Mouse (Mus musculus) brain, embryonic 14.5 days (tissue): Measurements from ENCODE around the gene Sdccag8.

Experiments
- CTCF ChIP-seq: fragments of 200-500 bp; IDR thresholded peaks from 2 replicates; pipeline ENCODE4 v1.5.1; 2012; ENCODE audit warnings: inconsistent platforms, mild to moderate bottlenecking, moderate library complexity, borderline replicate concordance; ENCODE audit not compliant: insufficient read depth, insufficient read length; ENCODE audit errors: extremely low read depth
- POLR2A ChIP-seq: fragments of 200-500 bp; IDR thresholded peaks from 2 replicates; pipeline ENCODE4 v1.6.1; 2012; ENCODE audit warnings: mild to moderate bottlenecking, inconsistent platforms, borderline replicate concordance; ENCODE audit not compliant: poor library complexity, insufficient read depth, insufficient read length, severe bottlenecking; ENCODE audit errors: extremely low read depth

- TF ChIP-seq POLR2A (no peak), CTCF (no peak)
Observed at GRCm38 (mm10) chr1:176812491-176813291, 1.8 kb upstream of the Sdccag8 start.
